Mouse (Mus musculus): ENCODE measurements around the gene Bbs2.

DNA sequence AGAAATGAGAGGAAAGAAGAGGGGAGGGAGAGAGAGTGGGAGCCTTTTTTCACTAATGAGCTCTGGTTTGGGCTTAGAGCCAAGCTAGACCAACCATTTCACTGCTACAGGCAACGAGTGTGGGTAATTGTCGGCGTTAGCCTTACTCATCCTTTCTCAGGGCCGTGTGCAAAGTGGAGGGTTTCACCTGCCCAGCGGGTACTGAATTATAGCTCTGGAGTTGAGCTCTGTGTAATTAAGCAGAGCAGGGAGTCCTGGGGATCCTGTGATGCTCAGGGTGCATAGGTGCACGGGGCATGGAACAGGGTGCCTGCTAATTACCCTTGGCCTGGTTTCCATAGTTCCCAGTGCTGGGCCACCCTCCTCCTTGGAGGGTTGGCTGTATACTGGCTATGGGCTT is 29.0 kb upstream of the Bbs2 start:
- TF ChIP-seq POLR2A (IDR thresholded peaks at IDR 0.05; ENCODE audit: borderline replicate concordance, extremely low read depth, low read depth, low read length) (no peak), CTCF (IDR thresholded peaks at IDR 0.05; ENCODE audit: insufficient read depth, low read length) (no peak)

Measured in lung, adult 2 months (tissue).